Mouse (Mus musculus) frontal cortex, postnatal 36 days (tissue): Measurements from ENCODE around the gene Nrxn3.

Source experiments
- DNase-seq, 2 experiments: peaks; one replicate each; pipeline ENCODE4 v3.0.0; 2022; ENCODE audit warnings: low spot score in 2 of 2

The Nrxn3 gene

GRCm38 (mm10) chr12:89174306-89175159, 451.9 kb downstream of the Nrxn3 start:
- no peak for DNase-seq

- no peak for DNase-seq
These were observed 457.4 kb downstream of the Nrxn3 start for GRCm38 (mm10) chr12:89179970-89180666.

DNA sequence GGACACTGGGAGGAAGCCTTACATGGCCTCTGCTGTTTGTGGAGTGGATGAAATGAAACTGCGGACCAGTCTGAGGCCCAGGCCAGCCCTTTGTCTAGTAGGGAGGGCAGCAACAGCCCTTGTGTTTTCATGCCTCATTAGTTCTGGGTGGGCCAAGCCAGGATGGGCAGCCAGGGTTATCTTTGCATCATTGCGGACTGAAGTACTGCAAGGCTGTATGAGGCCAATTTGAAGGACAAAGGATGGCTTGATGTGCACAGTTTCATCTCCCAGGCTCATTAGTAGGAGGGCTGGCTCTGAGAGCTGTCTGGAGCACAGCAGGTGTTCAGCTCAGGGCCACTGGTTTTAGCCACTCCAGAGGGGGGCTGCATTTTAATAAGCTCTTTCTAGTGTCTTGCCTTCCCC, 458.5 kb downstream of the Nrxn3 start:
- DNase-seq, result no peak

DNA sequence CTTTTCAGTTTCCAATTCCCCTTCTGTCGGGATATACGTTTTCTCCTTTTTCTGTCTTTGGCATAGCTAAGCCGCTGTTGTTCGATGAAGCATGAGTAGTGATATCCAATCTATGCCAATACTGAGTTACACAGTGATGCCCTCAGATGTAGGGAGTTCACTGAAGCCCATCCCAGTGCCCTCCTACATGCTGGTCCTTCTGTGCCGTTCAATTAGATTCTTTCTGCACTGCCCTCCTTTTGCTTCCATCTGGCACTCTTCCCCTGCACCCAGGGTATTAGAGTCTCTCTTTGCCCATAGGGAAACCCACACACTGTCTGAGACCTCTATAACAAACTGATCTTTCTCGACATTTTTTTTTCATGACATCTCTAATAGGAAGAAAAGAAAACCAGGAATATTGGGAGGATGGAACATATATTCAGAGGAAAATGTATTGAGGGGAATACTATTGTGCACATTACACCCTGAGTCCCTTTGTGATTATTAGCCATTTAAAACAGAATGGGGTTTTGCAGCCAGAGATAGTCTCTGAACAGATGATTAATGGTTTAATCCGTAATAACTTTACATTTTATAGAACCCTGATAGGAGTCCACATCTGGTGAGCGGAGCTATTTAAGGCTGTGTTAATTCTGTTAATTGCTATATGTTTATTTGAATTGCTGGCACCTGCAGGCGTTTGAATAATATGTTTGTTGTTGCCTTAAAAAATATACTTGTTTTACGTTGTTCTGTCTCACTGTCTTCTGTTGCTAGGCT, 476.3 kb downstream of the Nrxn3 start:
- DNase-seq, result no peak

GRCm38 (mm10) chr12:89211608-89212007, 488.9 kb downstream of the Nrxn3 start:
- DNase-seq, result no peak

GRCm38 (mm10) chr12:89239826-89240225, 517.1 kb downstream of the Nrxn3 start:
- no peak for DNase-seq

GRCm38 (mm10) chr12:89241554-89241953, 518.9 kb downstream of the Nrxn3 start:
- no peak for DNase-seq

DNA sequence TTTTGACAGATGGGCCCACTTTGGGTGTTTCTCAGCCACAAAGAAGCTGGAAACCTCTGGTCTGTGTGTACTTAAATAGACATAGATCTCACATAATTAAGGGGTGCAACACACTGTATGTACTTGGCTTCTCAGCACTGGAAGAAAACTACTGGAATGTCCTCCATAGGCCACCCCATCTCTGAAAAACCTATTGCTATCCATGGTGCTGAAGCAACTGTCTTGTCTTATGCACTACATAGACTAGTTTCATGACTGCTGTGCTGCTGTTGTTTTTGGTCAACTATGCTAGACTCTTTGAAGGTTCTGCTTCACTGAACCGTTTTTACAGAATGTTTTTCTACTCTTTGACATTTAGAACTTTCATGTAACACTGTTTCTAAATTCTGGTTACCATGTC, 519.8 kb downstream of the Nrxn3 start:
- DNase-seq, result no peak

DNA sequence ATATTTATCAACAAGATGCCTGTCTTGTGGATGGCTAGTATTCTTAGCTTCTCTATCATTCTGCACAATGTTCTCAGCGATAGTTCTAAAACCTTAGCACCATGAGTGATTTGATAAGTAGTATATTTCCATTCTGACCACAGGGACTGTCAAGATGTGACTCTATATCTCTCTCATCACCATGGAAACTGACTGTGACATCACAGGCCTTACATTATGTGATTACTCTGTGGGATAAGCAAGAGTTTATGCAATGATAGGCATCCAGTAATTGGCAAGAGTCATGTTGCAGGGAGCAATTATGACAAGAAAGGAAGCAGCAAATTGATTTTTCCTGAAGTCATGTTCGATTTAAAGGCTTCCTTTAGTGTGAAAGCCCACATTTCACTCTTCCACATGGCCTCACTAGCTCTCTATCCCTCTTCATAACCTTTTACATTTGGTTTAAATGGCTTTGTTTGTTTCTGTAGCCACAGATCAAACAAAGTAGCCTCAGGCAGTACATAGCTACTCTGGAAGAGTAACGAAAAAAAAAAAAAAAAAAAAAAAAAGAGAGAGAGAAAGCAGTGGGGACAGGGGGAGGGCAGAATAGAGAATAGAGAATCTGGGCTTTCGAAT, 532.7 kb downstream of the Nrxn3 start:
- DNase-seq, result no peak

DNA sequence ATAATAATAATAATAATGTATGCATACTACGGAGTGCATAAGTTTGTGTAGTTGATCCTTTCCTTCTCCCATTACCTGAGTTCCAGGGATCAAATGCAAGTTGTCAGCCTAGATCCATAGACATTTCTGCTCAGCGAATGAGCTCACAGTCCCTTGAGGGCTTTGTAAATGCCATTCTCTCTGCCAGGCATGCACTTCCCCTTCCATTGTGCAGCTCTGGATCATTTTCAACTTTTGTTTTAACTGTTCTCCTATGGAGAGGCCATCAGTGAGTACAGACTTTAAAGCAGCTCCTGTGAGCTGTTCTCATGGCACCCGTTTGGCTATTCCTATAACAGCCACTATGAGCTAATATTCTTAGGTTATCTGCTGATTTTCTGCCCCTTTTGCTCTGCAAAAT, 536.2 kb downstream of the Nrxn3 start:
- DNase-seq, result no peak

DNA sequence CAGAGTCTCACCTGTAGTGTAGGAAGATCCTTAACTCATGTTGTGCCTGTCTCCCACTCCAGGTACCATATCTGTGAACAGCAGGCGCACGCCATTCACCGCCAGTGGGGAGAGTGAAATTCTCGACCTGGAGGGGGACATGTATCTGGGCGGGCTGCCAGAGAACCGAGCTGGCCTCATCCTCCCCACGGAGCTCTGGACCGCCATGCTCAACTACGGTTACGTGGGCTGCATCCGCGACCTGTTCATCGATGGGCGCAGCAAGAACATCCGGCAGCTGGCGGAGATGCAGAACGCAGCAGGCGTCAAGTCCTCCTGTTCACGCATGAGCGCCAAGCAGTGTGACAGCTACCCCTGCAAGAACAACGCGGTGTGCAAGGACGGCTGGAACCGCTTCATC, 537.4 kb downstream of the Nrxn3 start:
- DNase-seq, result no peak

DNA sequence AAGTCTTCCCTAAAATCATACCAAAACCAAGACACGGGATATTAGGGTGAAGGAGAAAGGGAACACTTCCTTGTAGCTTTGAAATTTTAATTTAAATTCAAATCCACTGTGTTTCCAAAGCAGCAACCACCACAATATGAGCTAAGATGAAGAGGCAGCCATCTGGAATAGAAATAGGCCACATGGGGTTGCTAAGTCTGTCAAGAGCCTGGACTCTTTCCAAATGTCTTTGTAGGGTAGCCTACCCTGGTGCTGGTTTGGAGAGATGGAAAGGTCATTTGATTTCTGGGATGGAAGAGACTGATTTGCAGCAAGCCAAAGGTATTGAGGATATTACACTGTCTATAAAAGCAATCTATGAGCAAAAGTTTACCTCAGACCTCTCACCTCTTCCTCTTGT, 539.6 kb downstream of the Nrxn3 start:
- DNase-seq, result no peak

DNA sequence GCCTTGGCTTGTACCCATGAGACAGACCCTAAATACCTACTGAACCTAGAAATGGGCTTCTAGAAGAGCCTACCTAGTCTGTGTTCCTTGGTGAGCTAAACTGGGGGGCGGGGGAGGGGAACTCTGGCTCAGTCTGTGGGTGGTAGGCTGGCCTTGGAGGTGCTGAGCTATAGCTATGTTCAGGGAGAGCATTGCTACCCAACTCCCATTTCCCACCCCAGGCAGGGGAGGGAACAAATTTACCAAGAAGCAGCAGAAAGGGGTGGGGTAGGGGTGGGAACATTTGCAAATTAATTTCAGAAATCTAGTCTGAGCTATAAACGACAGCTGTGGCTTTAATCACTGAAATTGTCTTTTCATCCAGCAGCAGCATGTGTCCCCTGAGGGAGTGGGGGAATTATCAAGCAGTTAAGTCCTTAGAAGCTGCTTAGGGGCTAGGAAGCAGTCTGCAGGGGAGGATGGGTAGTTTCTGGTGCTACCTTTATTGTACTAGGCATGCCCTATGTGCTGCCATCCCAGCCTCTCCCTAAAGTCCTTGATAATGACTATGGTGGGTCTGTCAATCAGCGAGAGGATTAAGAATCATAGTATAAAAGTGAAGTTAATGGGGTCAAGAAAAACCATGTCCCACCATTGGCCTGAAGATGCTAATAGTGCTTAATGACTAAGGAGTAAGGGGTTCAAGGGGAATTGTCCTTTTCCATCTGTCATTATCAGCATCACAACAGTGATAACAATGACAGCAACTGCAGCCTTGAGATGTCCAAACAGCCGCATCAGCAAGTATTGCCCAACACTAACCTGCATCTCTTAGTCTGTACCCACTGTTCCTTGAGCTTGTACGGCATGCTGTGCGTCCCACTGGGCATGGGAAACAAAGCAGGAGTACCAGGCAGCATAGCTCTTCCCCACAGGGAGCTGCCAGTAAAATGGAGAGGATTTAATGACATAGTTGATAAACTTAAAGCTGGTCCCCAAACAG, 560.0 kb downstream of the Nrxn3 start:
- DNase-seq, result no peak

- DNase-seq, result peak in 1 of 2 experiments; percentile 41
These were observed 561.7 kb downstream of the Nrxn3 start for GRCm38 (mm10) chr12:89284412-89284811.

DNA sequence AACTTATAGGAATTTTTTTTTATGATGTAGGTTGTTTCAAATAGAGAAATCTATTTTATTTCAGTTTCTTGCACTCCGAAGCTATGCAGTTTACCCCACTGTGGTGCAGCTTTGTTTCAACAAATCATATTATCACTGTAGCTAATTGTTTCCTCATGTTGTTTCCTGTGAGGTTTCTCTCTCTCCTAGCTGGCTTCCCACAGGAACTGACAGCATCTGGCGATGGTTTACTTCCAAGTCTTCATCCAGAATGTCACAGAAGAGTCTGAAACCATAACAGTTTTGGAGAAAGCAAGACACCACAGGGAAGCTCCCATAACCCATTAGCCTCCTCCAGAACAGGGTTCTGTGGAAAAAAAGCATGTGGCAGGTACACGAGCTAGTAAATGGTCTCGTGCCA, 564.4 kb downstream of the Nrxn3 start:
- DNase-seq, result peak in 1 of 2 experiments; percentile 35

- DNase-seq, result no peak
These were observed 567.1 kb downstream of the Nrxn3 start for GRCm38 (mm10) chr12:89289589-89290274.

DNA sequence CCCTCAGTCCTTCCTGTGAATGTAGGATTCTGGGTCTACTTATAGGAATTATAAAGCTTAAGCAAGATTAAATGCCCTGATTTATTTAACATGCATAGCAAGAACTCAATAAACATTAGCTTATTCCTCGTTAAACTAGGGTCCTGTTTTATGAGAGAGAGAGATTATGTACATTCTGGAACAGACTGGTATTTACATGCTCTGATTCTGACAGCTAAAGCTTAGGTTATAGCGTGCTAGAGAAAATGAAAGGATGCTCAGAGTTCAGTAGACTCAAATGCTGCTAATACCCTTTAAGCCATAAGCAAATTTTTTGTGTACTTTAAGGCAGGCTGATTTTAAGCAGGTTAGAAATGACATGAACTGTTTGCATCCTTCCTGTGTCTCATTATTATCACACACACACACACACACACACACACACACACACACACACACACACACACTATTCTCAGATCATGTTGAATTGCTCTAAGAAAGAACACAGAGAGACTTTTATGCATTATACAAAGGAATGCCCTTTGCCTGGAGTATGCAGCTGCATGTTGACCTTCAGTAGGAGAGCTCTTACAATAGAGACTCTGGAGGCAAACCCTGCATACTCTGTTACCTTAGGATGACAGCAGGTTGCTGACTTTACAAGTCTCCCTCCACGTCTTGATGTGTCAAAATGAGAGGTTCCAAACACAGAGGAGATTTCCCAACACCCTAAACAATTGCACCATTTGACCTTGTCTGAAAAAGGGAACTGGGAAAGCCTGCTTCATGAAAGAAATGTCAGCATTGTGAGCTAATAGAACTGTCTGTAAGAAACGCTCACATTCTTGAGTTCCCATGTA, 568.3 kb downstream of the Nrxn3 start:
- DNase-seq, result no peak

DNA sequence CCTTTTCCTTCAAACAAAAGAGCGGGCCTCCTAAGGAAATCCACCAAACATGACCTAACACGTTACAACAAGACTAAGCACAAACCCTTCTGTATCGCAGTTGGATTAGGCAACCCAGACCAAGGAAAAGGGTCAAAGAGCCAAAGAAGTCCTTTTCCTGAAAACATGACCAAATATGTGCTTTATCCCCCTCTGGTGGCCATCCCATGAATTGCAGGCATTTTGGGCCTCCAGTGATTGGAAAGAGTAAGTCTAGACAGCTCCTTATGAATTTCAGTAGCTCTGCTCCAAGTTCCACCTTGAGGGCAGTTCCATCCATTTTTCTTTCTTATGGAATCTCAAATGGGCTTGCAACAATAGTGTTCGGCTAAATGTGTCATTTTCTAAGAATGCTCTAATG, 579.3 kb downstream of the Nrxn3 start:
- DNase-seq, result peak; percentile 83 to 85

DNA sequence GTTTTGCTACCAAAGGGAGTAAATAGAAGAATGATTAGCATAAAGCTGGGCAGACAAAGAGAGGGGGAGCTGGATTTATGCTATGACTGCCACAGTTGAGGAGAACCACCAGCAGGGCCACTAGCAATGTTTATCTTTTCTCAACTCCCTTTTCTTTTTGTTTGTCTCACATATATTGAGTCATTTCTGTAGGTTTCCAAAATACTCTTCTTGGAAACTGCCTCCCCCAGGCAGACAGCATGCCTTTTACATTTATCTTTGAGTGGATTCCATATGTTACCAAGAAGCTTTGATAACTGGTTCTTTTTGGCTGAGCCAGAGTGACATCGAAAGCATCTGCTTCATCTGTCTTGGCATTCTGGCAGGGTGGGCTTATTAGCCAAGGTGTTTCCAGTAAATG, 587.5 kb downstream of the Nrxn3 start:
- peak in 1 of 2 experiments; percentile 31 for DNase-seq
